Mouse (Mus musculus) MEL (cell line): Measurements from ENCODE around the gene Wnk4. TPM values are rescaled to one million over a fixed set of nuclear protein-coding genes. Genes with fewer than 3 reads are reported as not detected.

Source experiments
- DNase-seq: peaks from one replicate; pipeline ENCODE4 v3.0.0; 2011; ENCODE audit warnings: low read depth, low spot score
- H3K27ac ChIP-seq: 2 replicates; pipeline ENCODE4 v1.5.1; 2012; ENCODE audit warnings: low read depth, mild to moderate bottlenecking, control low read depth, low read length, moderate library complexity; ENCODE audit not compliant: control insufficient read depth
- H3K27me3 ChIP-seq, 2 experiments: fragments of 150-350 bp in 1 of 2; sonication (generic) in 1 of 2; 2 replicates each; pipeline ENCODE4 v1.6.1; 2012; ENCODE audit warnings: low read length in 2 of 2, mild to moderate bottlenecking in 2 of 2, improper control_type of control experiment in 1 of 2, moderate library complexity in 1 of 2; ENCODE audit not compliant: insufficient read depth in 2 of 2, control insufficient read depth in 1 of 2
- H3K36me3 ChIP-seq, 2 experiments: 2 replicates each; pipeline ENCODE4 v1.6.1; 2012 to 2014; ENCODE audit warnings: low read length in 2 of 2, improper control_type of control experiment in 1 of 2, inconsistent platforms in 1 of 2, mild to moderate bottlenecking in 1 of 2; ENCODE audit not compliant: insufficient read depth in 2 of 2, control insufficient read depth in 1 of 2
- H3K4me1 ChIP-seq, 2 experiments: fragments of 150-350 bp in 1 of 2; sonication (generic) in 1 of 2; 2 replicates each; pipeline ENCODE4 v1.6.1; 2012; ENCODE audit warnings: low read length in 2 of 2, improper control_type of control experiment in 1 of 2, mild to moderate bottlenecking in 1 of 2; ENCODE audit not compliant: insufficient read depth in 2 of 2, control insufficient read depth in 1 of 2
- H3K4me3 ChIP-seq, 2 experiments: fragments of 150-350 bp in 1 of 2; sonication (generic) in 1 of 2; 2 replicates each; pipeline ENCODE4 v1.5.1; 2012; ENCODE audit warnings: low read depth in 2 of 2, low read length in 2 of 2, mild to moderate bottlenecking in 2 of 2, moderate library complexity in 2 of 2, control low read depth in 1 of 2, improper control_type of control experiment in 1 of 2; ENCODE audit not compliant: control insufficient read depth in 1 of 2, insufficient read depth in 1 of 2
- H3K79me2 ChIP-seq: 2 replicates; pipeline ENCODE4 v1.6.1; 2012; ENCODE audit warnings: mild to moderate bottlenecking, low read length, moderate library complexity; ENCODE audit not compliant: control insufficient read depth, poor library complexity, insufficient read depth
- H3K9ac ChIP-seq: 2 replicates; pipeline ENCODE4 v1.6.1; 2012; ENCODE audit warnings: low read depth, mild to moderate bottlenecking, control low read depth, low read length, moderate library complexity; ENCODE audit not compliant: control insufficient read depth, poor library complexity, severe bottlenecking
- H3K9me3 ChIP-seq: fragments of 150-350 bp; sonication (generic); replicated peaks from 2 replicates; pipeline ENCODE4 v1.6.1; 2012; ENCODE audit warnings: mild to moderate bottlenecking, low read length, improper control_type of control experiment, moderate library complexity; ENCODE audit not compliant: insufficient read depth
- CHD1 ChIP-seq: IDR thresholded peaks from 2 replicates; pipeline ENCODE4 v1.6.1; 2012; ENCODE audit warnings: low read depth, mild to moderate bottlenecking, inconsistent platforms, low read length, improper control_type of control experiment
- CHD2 ChIP-seq: IDR thresholded peaks from 2 replicates; pipeline ENCODE4 v1.6.1; 2011; ENCODE audit warnings: low read length, improper control_type of control experiment
- CTCF ChIP-seq, 3 experiments: IDR thresholded peaks in 2 of 3; conservative IDR thresholded peaks in 1 of 3; 2 replicates each; pipeline ENCODE4 v1.5.1; 2011 to 2012; ENCODE audit warnings: low read length in 3 of 3, low read depth in 2 of 3, mild to moderate bottlenecking in 2 of 3, improper control_type of control experiment in 1 of 3, inconsistent platforms in 1 of 3, mixed read lengths in 1 of 3, moderate library complexity in 1 of 3; ENCODE audit not compliant: control insufficient read depth in 1 of 3, insufficient read depth in 1 of 3, poor library complexity in 1 of 3, severe bottlenecking in 1 of 3
- E2F4 ChIP-seq: IDR thresholded peaks from 2 replicates; pipeline ENCODE4 v1.6.1; 2011; ENCODE audit warnings: low read depth, low read length, improper control_type of control experiment, borderline replicate concordance
- EP300 ChIP-seq, 2 experiments: IDR thresholded peaks; 2 replicates each; pipeline ENCODE4 v1.6.1; 2011; ENCODE audit warnings: improper control_type of control experiment in 2 of 2, low read length in 2 of 2, low read depth in 1 of 2, mild to moderate bottlenecking in 1 of 2
- ETS1 ChIP-seq: IDR thresholded peaks from 2 replicates; pipeline ENCODE4 v1.6.1; 2012; ENCODE audit warnings: low read depth, mild to moderate bottlenecking, inconsistent platforms, low read length, improper control_type of control experiment, moderate library complexity
- GABPA ChIP-seq: IDR thresholded peaks from 2 replicates; pipeline ENCODE4 v1.6.1; 2012; ENCODE audit warnings: low read depth, mild to moderate bottlenecking, inconsistent platforms, low read length, improper control_type of control experiment, moderate library complexity
- GATA1 ChIP-seq: IDR thresholded peaks from 2 replicates; pipeline ENCODE4 v1.6.1; 2011; ENCODE audit warnings: low read depth, low read length, improper control_type of control experiment
- HCFC1 ChIP-seq: IDR thresholded peaks from 2 replicates; pipeline ENCODE4 v1.6.1; 2012; ENCODE audit warnings: low read depth, mild to moderate bottlenecking, inconsistent platforms, low read length, improper control_type of control experiment, moderate library complexity
- MYC ChIP-seq: IDR thresholded peaks from 2 replicates; pipeline ENCODE4 v1.6.1; 2011; ENCODE audit warnings: low read depth, mild to moderate bottlenecking, low read length, improper control_type of control experiment, moderate library complexity
- POLR2A ChIP-seq, 2 experiments: IDR thresholded peaks; 2 replicates each; pipeline ENCODE4 v1.6.1; 2011 to 2012; ENCODE audit warnings: low read length in 2 of 2, mild to moderate bottlenecking in 2 of 2, control low read depth in 1 of 2, improper control_type of control experiment in 1 of 2, low read depth in 1 of 2, moderate library complexity in 1 of 2; ENCODE audit not compliant: control insufficient read depth in 1 of 2, insufficient read depth in 1 of 2, poor library complexity in 1 of 2
- POLR2AphosphoS2 ChIP-seq: IDR thresholded peaks from 2 replicates; pipeline ENCODE4 v1.6.1; 2011; ENCODE audit warnings: low read length, improper control_type of control experiment
- RAD21 ChIP-seq: IDR thresholded peaks from 2 replicates; pipeline ENCODE4 v1.6.1; 2011; ENCODE audit warnings: mild to moderate bottlenecking, low read depth, low read length, improper control_type of control experiment
- TCF12 ChIP-seq: IDR thresholded peaks from 2 replicates; pipeline ENCODE4 v1.6.1; 2014; ENCODE audit warnings: low read depth, mild to moderate bottlenecking, inconsistent platforms, low read length, improper control_type of control experiment, moderate library complexity
- USF1 ChIP-seq: IDR thresholded peaks from 2 replicates; pipeline ENCODE4 v1.6.1; 2014; ENCODE audit warnings: low read depth, mild to moderate bottlenecking, inconsistent platforms, low read length, improper control_type of control experiment, moderate library complexity
- USF2 ChIP-seq, 2 experiments: IDR thresholded peaks; 2 replicates each; pipeline ENCODE4 v1.6.1; 2011 to 2012; ENCODE audit warnings: improper control_type of control experiment in 2 of 2, low read length in 2 of 2, borderline replicate concordance in 1 of 2, inconsistent platforms in 1 of 2, low read depth in 1 of 2, mild to moderate bottlenecking in 1 of 2; ENCODE audit not compliant: insufficient read depth in 1 of 2
- polyA plus RNA-seq, 2 experiments: library from polyadenylated mRNA; stranded (reverse) in 1 of 2; unstranded in 1 of 2; fragments of >175 nt in 1 of 2; fragments of >200 nt in 1 of 2; gene quantifications; 2 replicates each; pipeline versions ENCODE4 v1.2.1 to v1.2.4; 2012; ENCODE audit warnings: low replicate concordance in 2 of 2, low read depth in 1 of 2; ENCODE audit not compliant: insufficient read length in 2 of 2, insufficient read depth in 1 of 2, missing spikeins in 1 of 2
- total RNA-seq: library from RNA; depleted of rRNA; stranded (reverse); fragments of 300-350 nt; gene quantifications from 2 replicates; pipeline ENCODE4 v1.2.3, GENCODE M21; 2012

The Wnk4 gene
- total and polyA plus RNA-seq, 3 experiments, result 0.92 to 3.4 TPM; not detected in 1

DNA sequence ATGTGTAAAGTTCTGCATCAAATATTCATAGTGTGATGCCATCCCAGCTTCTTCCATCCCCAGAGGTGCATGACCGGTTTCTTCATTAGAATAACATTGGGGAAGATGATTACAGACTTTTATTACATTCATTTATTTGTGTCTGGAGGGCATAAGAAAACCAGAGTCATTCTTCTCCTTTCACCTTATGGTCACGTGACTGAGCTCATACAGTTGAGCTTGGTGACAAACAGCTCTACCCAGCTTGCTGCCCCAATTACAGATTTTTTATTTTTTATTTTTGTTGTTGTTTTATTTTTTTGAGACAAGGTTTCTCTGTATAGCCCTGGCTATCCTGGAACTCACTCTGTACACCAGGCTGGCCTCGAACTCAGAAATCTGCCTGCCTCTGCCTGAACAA is 12.1 kb downstream of the Wnk4 start:
- H3K36me3 ChIP-seq, result peaks cover 0 to 6% of the 10 kb centered on the region in 2 experiments; a peak in 2 of 4 replicates
- TF ChIP-seq USF1, result peak; percentile 70
- TF ChIP-seq CHD2, result no peak

GRCm38 (mm10) chr11:101275309-101275708 is 14.9 kb downstream of the Wnk4 start:
- TF ChIP-seq POLR2AphosphoS2 (peak; percentile 55; the same call in 1 of the 2 replicates), POLR2A (IDR thresholded peaks at IDR 0.05; ENCODE audit: control insufficient read depth in 1 of 2, insufficient read depth in 1 of 2, low read depth in 1 of 2, low read length in 2 of 2, poor library complexity in 1 of 2) (0 out of 4 replicates have a peak, but pooled peaks of 1 of the 2 experiments have one; percentile 16), MYC (no peak)
- H3K27me3 ChIP-seq, result no peaks in the 10 kb centered on the region
- peaks cover 15% of the 10 kb centered on the region for H3K79me2 ChIP-seq
- H3K4me3 ChIP-seq, result no peak overlapping the region
- H3K36me3 ChIP-seq, result peaks cover 0 to 13% of the 10 kb centered on the region in 2 experiments; a peak in 2 of 4 replicates
- no peak overlapping the region for H3K27ac ChIP-seq
- DNase-seq, result no peak
- H3K4me1 ChIP-seq, result peaks cover 0 to 18% of the 10 kb centered on the region in 2 experiments; a peak in 3 of 4 replicates
- H3K9me3 ChIP-seq, result no peaks in the 10 kb centered on the region
- no peak overlapping the region for H3K9ac ChIP-seq

More for the DNA sequence above, 12.1 kb downstream of the Wnk4 start:
- H3K9me3 ChIP-seq, result no peaks in the 10 kb centered on the region
- no peaks in the 10 kb centered on the region for H3K27me3 ChIP-seq
- no peak overlapping the region for H3K27ac ChIP-seq
- peaks cover 4% of the 10 kb centered on the region; the same call in 1 of the 2 replicates for H3K79me2 ChIP-seq
- no peak overlapping the region for H3K4me3 ChIP-seq
- no peak for DNase-seq
- no peak overlapping the region for H3K9ac ChIP-seq
- H3K4me1 ChIP-seq, result peaks cover 0 to 18% of the 10 kb centered on the region in 2 experiments; a peak in 3 of 4 replicates

DNA sequence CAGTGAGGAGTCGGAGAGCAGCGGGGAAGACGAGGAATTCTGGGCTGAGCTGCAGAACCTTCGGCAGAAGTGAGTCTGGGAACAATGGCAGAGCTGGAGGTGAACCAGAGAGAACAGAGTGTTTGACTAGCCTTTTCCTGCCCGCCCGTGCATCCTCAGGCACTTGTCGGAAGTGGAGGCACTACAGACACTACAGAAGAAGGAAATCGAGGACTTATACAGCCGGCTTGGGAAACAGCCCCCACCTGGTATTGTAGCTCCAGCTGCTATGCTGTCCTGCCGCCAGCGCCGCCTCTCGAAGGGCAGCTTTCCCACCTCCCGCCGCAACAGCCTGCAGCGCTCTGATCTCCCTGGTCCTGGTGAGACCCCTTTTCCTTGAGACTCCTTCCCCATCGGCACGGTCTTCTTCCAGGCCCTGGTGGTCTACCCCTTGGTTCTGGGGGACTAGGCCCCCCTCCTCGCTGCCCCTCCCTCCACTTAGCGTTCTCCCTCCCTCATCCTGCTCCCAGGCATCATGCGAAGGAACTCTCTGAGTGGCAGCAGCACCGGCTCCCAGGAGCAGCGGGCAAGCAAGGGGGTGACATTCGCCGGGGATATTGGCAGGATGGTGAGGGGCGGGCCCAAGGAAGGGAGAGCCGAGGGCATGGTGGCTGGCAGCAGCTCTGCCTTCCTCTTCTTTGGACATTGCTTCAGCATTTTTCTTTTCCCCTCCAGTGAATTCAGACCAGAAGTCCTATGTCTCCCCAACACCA is 16.1 kb downstream of the Wnk4 start:
- H3K36me3 ChIP-seq, result peaks cover 0 to 13% of the 10 kb centered on the region in 2 experiments; a peak in 2 of 4 replicates
- no peak overlapping the region for H3K9ac ChIP-seq
- DNase-seq, result no peak
- no peak overlapping the region for H3K4me3 ChIP-seq
- no peaks in the 10 kb centered on the region for H3K27me3 ChIP-seq
- no peaks in the 10 kb centered on the region for H3K9me3 ChIP-seq
- H3K27ac ChIP-seq, result no peak overlapping the region
- H3K4me1 ChIP-seq, result peaks cover 0 to 18% of the 10 kb centered on the region in 2 experiments; a peak in 3 of 4 replicates
- TF ChIP-seq USF2 (IDR thresholded peaks at IDR 0.05; ENCODE audit: borderline replicate concordance in 1 of 2, insufficient read depth in 1 of 2, low read depth in 1 of 2, low read length in 2 of 2), result no peak
- no peak for TF ChIP-seq E2F4
- no peak for TF ChIP-seq POLR2AphosphoS2
- no peak for TF ChIP-seq ETS1
- no peak for TF ChIP-seq EP300 (IDR thresholded peaks at IDR 0.05; ENCODE audit: low read depth in 1 of 2, low read length in 2 of 2)
- no peak for TF ChIP-seq RAD21
- no peak for TF ChIP-seq GATA1
- TF ChIP-seq HCFC1, result no peak
- TF ChIP-seq GABPA, result no peak
- no peak for TF ChIP-seq CHD1
- TF ChIP-seq CTCF (IDR thresholded peaks at IDR 0.05 in 2 of 3, conservative IDR thresholded peaks at IDR 0.05 in 1 of 3; ENCODE audit: control insufficient read depth in 1 of 3, insufficient read depth in 1 of 3, low read depth in 2 of 3, low read length in 3 of 3, poor library complexity in 1 of 3, severe bottlenecking in 1 of 3), result no peak
- no peak for TF ChIP-seq TCF12
- H3K79me2 ChIP-seq, result peaks cover 15% of the 10 kb centered on the region
